8 mouse cellular contexts compared by ENCODE assay signal in genomic region chr9:75408204-75408826, GRCm38 (mm10). TPM values are rescaled to one million over a fixed set of nuclear protein-coding genes. Genes with fewer than 3 reads are reported as not detected.
A peak's percentile ranks its signal among the peaks of the same experiment; 100 is the strongest.
DNase-seq lines count a peak whose midpoint lies in the region; ATAC-seq and TF ChIP-seq lines count a peak whose summit lies in the region.

No protein-coding gene starts in this region.

- DNase-seq in heart, postnatal 25 days (ENCODE audit: low spot score) = no peak
- DNase-seq in embryonic facial prominence, embryonic 14.5 days (ENCODE audit: low spot score) = peak; percentile 26
- DNase-seq in liver, embryonic 11.5 days (ENCODE audit: low spot score) = no peak
- DNase-seq in stomach, postnatal 0 days (ENCODE audit: low spot score) = no peak
- DNase-seq in gastrocnemius, adult 8-10 months (ENCODE audit: low spot score in 2 of 2) = no peak
- no peak for DNase-seq in layer of hippocampus, adult 9-11 months

- H3K79me2 ChIP-seq in C2C12 (ENCODE audit: control insufficient read depth, insufficient read depth) = peaks cover 61% of the 10 kb centered on the region

- H3K79me3 ChIP-seq in C2C12 (ENCODE audit: low read depth) = peaks cover 59% of the 10 kb centered on the region

- no peak for TF ChIP-seq CTCF in C2C12 (IDR thresholded peaks at IDR 0.05; ENCODE audit: control insufficient read depth, insufficient read depth, insufficient read length)
- TF ChIP-seq CTCF in stomach, postnatal 0 days (IDR thresholded peaks at IDR 0.05; ENCODE audit: low read depth) = no peak

- 4% methylated on average over 11 of the region's 11 CpGs for WGBS in heart, embryonic 11.5 days (ENCODE audit: insufficient replicate concordance)
- 3% methylated on average over 11 of the region's 11 CpGs for WGBS in embryonic facial prominence, embryonic 14.5 days
- 3% methylated on average over 11 of the region's 11 CpGs for WGBS in liver, embryonic 11.5 days
- WGBS in stomach, postnatal 0 days = 5% methylated on average over 11 of the region's 11 CpGs

- H3K27me3 ChIP-seq in heart, embryonic 11.5 days (ENCODE audit: control insufficient read depth, insufficient read depth, low read length) = no peaks in the 10 kb centered on the region
- no peaks in the 10 kb centered on the region for H3K27me3 ChIP-seq in C2C12 (ENCODE audit: control insufficient read depth, insufficient read depth, insufficient read length)
- H3K27me3 ChIP-seq in embryonic facial prominence, embryonic 14.5 days (replicated peaks; ENCODE audit: control insufficient read depth, insufficient read depth, low read length) = no peaks in the 10 kb centered on the region
- H3K27me3 ChIP-seq in liver, embryonic 11.5 days (replicated peaks; ENCODE audit: control insufficient read depth, insufficient read depth, low read length) = no peaks in the 10 kb centered on the region
- H3K27me3 ChIP-seq in stomach, postnatal 0 days (ENCODE audit: control insufficient read depth, insufficient read depth, low read length) = no peaks in the 10 kb centered on the region

- no peaks in the 10 kb centered on the region for H3K9me3 ChIP-seq in heart, embryonic 11.5 days (replicated peaks; ENCODE audit: control insufficient read depth, low read length)
- no peaks in the 10 kb centered on the region for H3K9me3 ChIP-seq in embryonic facial prominence, embryonic 14.5 days (ENCODE audit: control insufficient read depth, low read length)
- no peaks in the 10 kb centered on the region for H3K9me3 ChIP-seq in liver, embryonic 11.5 days (ENCODE audit: control insufficient read depth, low read length)
- no peaks in the 10 kb centered on the region for H3K9me3 ChIP-seq in stomach, postnatal 0 days (ENCODE audit: control insufficient read depth, low read length)

- peak overlapping the region; percentile 97 for H3K9ac ChIP-seq in heart, embryonic 11.5 days (ENCODE audit: low read depth, low read length)
- peak overlapping the region; percentile 95 for H3K9ac ChIP-seq in embryonic facial prominence, embryonic 14.5 days (ENCODE audit: low read depth, low read length)
- H3K9ac ChIP-seq in liver, embryonic 11.5 days (ENCODE audit: low read depth, low read length) = peak overlapping the region; percentile 88
- H3K9ac ChIP-seq in stomach, postnatal 0 days (ENCODE audit: low read length) = peak overlapping the region; percentile 92

- H3K4me1 ChIP-seq in heart, embryonic 11.5 days (ENCODE audit: control insufficient read depth, insufficient read depth, low read length) = peaks cover 28% of the 10 kb centered on the region
- H3K4me1 ChIP-seq in embryonic facial prominence, embryonic 14.5 days (ENCODE audit: control insufficient read depth, insufficient read depth, low read length) = peaks cover 23% of the 10 kb centered on the region
- peaks cover 42% of the 10 kb centered on the region for H3K4me1 ChIP-seq in liver, embryonic 11.5 days (replicated peaks; ENCODE audit: control insufficient read depth, insufficient read depth, low read length)
- no peaks in the 10 kb centered on the region for H3K4me1 ChIP-seq in stomach, postnatal 0 days (replicated peaks; ENCODE audit: control insufficient read depth, insufficient read depth)

- H3K27ac ChIP-seq in heart, embryonic 11.5 days (ENCODE audit: low read depth, low read length) = peak overlapping the region; percentile 99
- peak overlapping the region; percentile 98 for H3K27ac ChIP-seq in embryonic facial prominence, embryonic 14.5 days (replicated peaks; ENCODE audit: low read depth, low read length)
- H3K27ac ChIP-seq in liver, embryonic 11.5 days (ENCODE audit: low read depth, low read length) = peak overlapping the region; percentile 94
- peak overlapping the region; percentile 99 for H3K27ac ChIP-seq in stomach, postnatal 0 days (replicated peaks)

- no peak for TF ChIP-seq EP300 in stomach, postnatal 0 days (optimal IDR thresholded peaks at IDR 0.05)

- intact Hi-C loops in heart, postnatal 25 days (cut with DNase I) = no loop called here

- H3K36me3 ChIP-seq in heart, embryonic 11.5 days (ENCODE audit: control insufficient read depth, insufficient read depth, low read length) = no peaks in the 10 kb centered on the region
- H3K36me3 ChIP-seq in C2C12 (ENCODE audit: control insufficient read depth, insufficient read depth) = no peaks in the 10 kb centered on the region
- no peaks in the 10 kb centered on the region for H3K36me3 ChIP-seq in embryonic facial prominence, embryonic 14.5 days (ENCODE audit: control insufficient read depth, insufficient read depth, low read length)
- no peaks in the 10 kb centered on the region for H3K36me3 ChIP-seq in liver, embryonic 11.5 days (ENCODE audit: control insufficient read depth, insufficient read depth, low read length)
- H3K36me3 ChIP-seq in stomach, postnatal 0 days (ENCODE audit: control insufficient read depth, insufficient read depth, low read length) = no peaks in the 10 kb centered on the region

- H3K4me2 ChIP-seq in heart, embryonic 11.5 days = peak overlapping the region; percentile 73
- peak overlapping the region; percentile 90 for H3K4me2 ChIP-seq in embryonic facial prominence, embryonic 14.5 days (ENCODE audit: low read depth, low read length)
- peak overlapping the region; percentile 87 for H3K4me2 ChIP-seq in liver, embryonic 11.5 days
- peak overlapping the region; percentile 74 for H3K4me2 ChIP-seq in stomach, postnatal 0 days (replicated peaks; ENCODE audit: low read depth)

- no peak for ATAC-seq in heart, embryonic 11.5 days (replicated peaks; ENCODE audit: insufficient number of reproducible peaks, low FRiP score, low TSS enrichment)
- no peak for ATAC-seq in embryonic facial prominence, embryonic 14.5 days (ENCODE audit: low read depth)
- ATAC-seq in liver, embryonic 11.5 days (replicated peaks; ENCODE audit: low FRiP score) = no peak
- no peak for ATAC-seq in stomach, postnatal 0 days (ENCODE audit: low FRiP score, low TSS enrichment)

- peak overlapping the region; percentile 65 for H3ac ChIP-seq in C2C12 (ENCODE audit: control insufficient read depth, insufficient read length, low read depth)

- peak overlapping the region; percentile 92 for H3K4me3 ChIP-seq in heart, embryonic 11.5 days (ENCODE audit: low read depth, low read length)
- H3K4me3 ChIP-seq in C2C12 (ENCODE audit: insufficient read depth, poor library complexity, severe bottlenecking) = peak overlapping the region; percentile 69
- peak overlapping the region; percentile 69 for H3K4me3 ChIP-seq in embryonic facial prominence, embryonic 14.5 days (ENCODE audit: low read depth, low read length)
- H3K4me3 ChIP-seq in liver, embryonic 11.5 days (ENCODE audit: low read depth, low read length) = peak overlapping the region; percentile 74
- peak overlapping the region; percentile 83 for H3K4me3 ChIP-seq in stomach, postnatal 0 days (ENCODE audit: low read depth, low read length)

TF ChIP-seq in C2C12, 6 proteins besides CTCF, POLR2A, EP300 and RAD21:
- TF ChIP-seq FOSL1 (IDR thresholded peaks at IDR 0.05; ENCODE audit: insufficient read depth, low read length, poor library complexity, severe bottlenecking) (no peak), MYOG (IDR thresholded peaks at IDR 0.05; ENCODE audit: control insufficient read depth, extremely low read depth, insufficient read length) (no peak), MYOD1 (IDR thresholded peaks at IDR 0.05; ENCODE audit: control insufficient read depth, insufficient read length, low read depth) (no peak), MAX (IDR thresholded peaks at IDR 0.05) (no peak), USF1 (IDR thresholded peaks at IDR 0.05; ENCODE audit: low read depth) (no peak)

RNA-seq across cellular contexts. Expression of gene Mapk6, which starts 1.5 kb away (rescaled TPM):
- 70.0 and 77.5 TPM in 2 replicates for polyA plus RNA-seq in heart, embryonic 11.5 days (2014; fragmentation: Nextera tagmentation; extraction: Ambion mirVana)
- total RNA-seq in heart, postnatal 25 days (2021) = 10 to 100 TPM; 30.9 to 31.0 TPM
- polyA plus RNA-seq in C2C12 (2012; fragmentation: generic; extraction: Trizol) = 44.8 TPM
- polyA plus RNA-seq in embryonic facial prominence, embryonic 14.5 days (2014; fragmentation: Nextera tagmentation; extraction: Ambion mirVana) = 60.4 and 71.6 TPM in 2 replicates
- polyA plus RNA-seq in liver, embryonic 11.5 days (2014; fragmentation: Nextera tagmentation; extraction: Ambion mirVana) = 61.0 and 64.4 TPM in 2 replicates
- 28.9 and 29.0 TPM in 2 replicates for polyA plus RNA-seq in stomach, postnatal 0 days (2015; fragmentation: Nextera tagmentation; extraction: Ambion mirVana)
- 10 to 100 TPM; 28.5 to 36.0 (median 30.5) TPM for total RNA-seq in gastrocnemius, adult 8-10 months (2022)

RNA-seq across cellular contexts. Expression of gene Leo1, which starts 33.0 kb away (rescaled TPM):
- polyA plus RNA-seq in heart, embryonic 11.5 days (2014; fragmentation: Nextera tagmentation; extraction: Ambion mirVana) = 33.5 and 36.0 TPM in 2 replicates
- 10 to 100 TPM; 12.0 to 20.6 TPM for total RNA-seq in heart, postnatal 25 days (2021)
- polyA plus RNA-seq in C2C12 (2012; fragmentation: generic; extraction: Trizol) = 16.4 TPM
- 34.9 and 35.7 TPM in 2 replicates for polyA plus RNA-seq in embryonic facial prominence, embryonic 14.5 days (2014; fragmentation: Nextera tagmentation; extraction: Ambion mirVana)
- polyA plus RNA-seq in liver, embryonic 11.5 days (2014; fragmentation: Nextera tagmentation; extraction: Ambion mirVana) = 39.0 and 39.4 TPM in 2 replicates
- polyA plus RNA-seq in stomach, postnatal 0 days (2015; fragmentation: Nextera tagmentation; extraction: Ambion mirVana) = 16.1 and 17.8 TPM in 2 replicates
- 10 to 100 TPM; 14.8 to 23.2 (median 22.2) TPM for total RNA-seq in gastrocnemius, adult 8-10 months (2022)
